Mouse (Mus musculus) gastrocnemius, postnatal 36 days (tissue): ENCODE measurements around the gene Ttc34. TPM values are rescaled to one million over a fixed set of nuclear protein-coding genes. Genes with fewer than 3 reads are reported as not detected.

Experiments used
- total RNA-seq, 2 experiments: library from RNA; stranded (reverse); gene quantifications; 2 replicates each; pipeline ENCODE4 v1.2.3; 2021

The Ttc34 gene
- total RNA-seq, 2 experiments from 2014 or later, result not detected

Other genes with a start within 250 kb of the Ttc34 start
- gene Prdm16, start 200.6 kb upstream of the Ttc34 start, total RNA-seq, result 1 to 10 TPM; 1.3 to 2.4 TPM
- not detected for gene Actrt2, start 169.6 kb upstream of the Ttc34 start, total RNA-seq
- under 1 TPM in 1 of 2 experiments, not detected in 1; 0.20 TPM for gene Mmel1, start 32.1 kb downstream of the Ttc34 start, total RNA-seq
- 100 to 1,000 TPM in 1 of 2 experiments, 10 to 100 TPM in 1; 89.1 to 111 TPM for gene Fam213b, start 61.7 kb downstream of the Ttc34 start, total RNA-seq
- gene Tnfrsf14, start 91.1 kb downstream of the Ttc34 start, total RNA-seq, result 1 to 10 TPM; 1.4 to 1.6 TPM
- not detected for gene Hes5, start 123.5 kb downstream of the Ttc34 start, total RNA-seq
- 10 to 100 TPM; 30.5 to 33.2 TPM for gene Pank4, start 126.7 kb downstream of the Ttc34 start, total RNA-seq
- under 1 TPM; 0.26 to 0.47 TPM for gene Plch2, start 219.3 kb downstream of the Ttc34 start, total RNA-seq
- 10 to 100 TPM; 11.9 to 13.2 TPM for gene Pex10, start 229.6 kb downstream of the Ttc34 start, total RNA-seq
- 10 to 100 TPM; 46.1 to 50.3 TPM for gene Rer1, start 248.9 kb downstream of the Ttc34 start, total RNA-seq
- gene Morn1, start 249.1 kb downstream of the Ttc34 start, total RNA-seq, result 1 to 10 TPM; 1.5 to 1.8 TPM